Mouse (Mus musculus) CH12.LX (cell line): ENCODE measurements at regions not wholly inside any gene's neighbourhood (a gene's known extent, or its start where the extent isn't known, plus 50 kb on each side); places are given as distances from the start of the nearest gene placed in this dataset.

ENCODE experiments used
- DNase-seq: peaks from one replicate; pipeline ENCODE4 v3.0.0-alpha.2; 2013; ENCODE audit errors: extremely low read depth
- H3K27ac ChIP-seq: 2 replicates; pipeline ENCODE4 v1.5.1; 2012; ENCODE audit warnings: low read depth, mild to moderate bottlenecking, control low read depth, moderate library complexity; ENCODE audit not compliant: insufficient read depth
- H3K27me3 ChIP-seq: replicated peaks from 2 replicates; pipeline ENCODE3; 2012; ENCODE audit warnings: inconsistent platforms
- H3K36me3 ChIP-seq, 2 experiments: replicated peaks in 1 of 2; 2 replicates each; pipeline versions ENCODE3 to v1.6.1; 2012; ENCODE audit warnings: inconsistent platforms in 1 of 2, low read length in 1 of 2, mild to moderate bottlenecking in 1 of 2, mixed read lengths in 1 of 2, moderate library complexity in 1 of 2; ENCODE audit not compliant: control insufficient read depth in 1 of 2, insufficient read depth in 1 of 2
- H3K4me1 ChIP-seq, 2 experiments: 2 replicates each; pipeline ENCODE4 v1.6.1; 2012; ENCODE audit warnings: inconsistent platforms in 1 of 2, moderate library complexity in 1 of 2; ENCODE audit not compliant: insufficient read depth in 2 of 2, control insufficient read depth in 1 of 2
- H3K4me2 ChIP-seq: 2 replicates; pipeline ENCODE4 v1.6.1; 2012; ENCODE audit warnings: low read depth, mild to moderate bottlenecking, control low read depth; ENCODE audit not compliant: poor library complexity, insufficient read depth, severe bottlenecking
- H3K4me3 ChIP-seq, 3 experiments: fragments of 150-350 bp in 1 of 3; sonication (generic) in 1 of 3; replicated peaks in 1 of 3; 2 replicates each; pipeline versions ENCODE3 to v1.5.1; 2011 to 2012; ENCODE audit warnings: low read depth in 2 of 3, low read length in 2 of 3, mild to moderate bottlenecking in 2 of 3, moderate library complexity in 2 of 3, control low read depth in 1 of 3, improper control_type of control experiment in 1 of 3, inconsistent platforms in 1 of 3, mixed read lengths in 1 of 3; ENCODE audit not compliant: poor library complexity in 1 of 3
- H3K79me2 ChIP-seq: replicated peaks from 2 replicates; pipeline ENCODE4 v1.6.1; 2012; ENCODE audit warnings: mild to moderate bottlenecking, moderate library complexity; ENCODE audit not compliant: control insufficient read depth, poor library complexity, insufficient read depth, severe bottlenecking; ENCODE audit errors: extremely low read depth
- H3K9ac ChIP-seq: 2 replicates; pipeline ENCODE4 v1.6.1; 2012; ENCODE audit warnings: low read depth, mild to moderate bottlenecking, control low read depth, moderate library complexity; ENCODE audit not compliant: insufficient read depth
- H3K9me3 ChIP-seq: replicated peaks from 2 replicates; pipeline ENCODE3; 2012; ENCODE audit warnings: low read length, inconsistent platforms, mixed read lengths
- BHLHE40 ChIP-seq: IDR thresholded peaks from 2 replicates; pipeline ENCODE4 v1.6.1; 2011; ENCODE audit warnings: mild to moderate bottlenecking, low read depth, low read length, improper control_type of control experiment
- EP300 ChIP-seq: IDR thresholded peaks from 2 replicates; pipeline ENCODE4 v1.6.1; 2011; ENCODE audit warnings: low read length, improper control_type of control experiment
- ETS1 ChIP-seq: conservative IDR thresholded peaks from 2 replicates; pipeline ENCODE4 v1.6.1; 2012; ENCODE audit warnings: low read depth, mild to moderate bottlenecking, inconsistent platforms, low read length, improper control_type of control experiment, moderate library complexity
- GABPA ChIP-seq: IDR thresholded peaks from 2 replicates; pipeline ENCODE4 v1.6.1; 2012; ENCODE audit warnings: low read depth, low read length, improper control_type of control experiment, inconsistent platforms; ENCODE audit not compliant: insufficient replicate concordance
- HCFC1 ChIP-seq: IDR thresholded peaks from 2 replicates; pipeline ENCODE4 v1.6.1; 2012; ENCODE audit warnings: low read depth, mild to moderate bottlenecking, inconsistent platforms, low read length, improper control_type of control experiment
- IRF4 ChIP-seq: IDR thresholded peaks from 2 replicates; pipeline ENCODE4 v1.6.1; 2014; ENCODE audit warnings: low read depth, mild to moderate bottlenecking, inconsistent platforms, low read length, improper control_type of control experiment
- JUN ChIP-seq: IDR thresholded peaks from 2 replicates; pipeline ENCODE4 v1.6.1; 2011; ENCODE audit warnings: low read depth, mild to moderate bottlenecking, low read length, improper control_type of control experiment, moderate library complexity; ENCODE audit not compliant: insufficient read depth
- KAT2A ChIP-seq: IDR thresholded peaks from 2 replicates; pipeline ENCODE4 v1.6.1; 2012; ENCODE audit warnings: low read length, improper control_type of control experiment, inconsistent platforms; ENCODE audit not compliant: insufficient replicate concordance
- MAFK ChIP-seq: IDR thresholded peaks from 2 replicates; pipeline ENCODE4 v1.6.1; 2011; ENCODE audit warnings: low read length, improper control_type of control experiment; ENCODE audit not compliant: insufficient replicate concordance
- MAZ ChIP-seq: IDR thresholded peaks from 2 replicates; pipeline ENCODE4 v1.6.1; 2012; ENCODE audit warnings: low read depth, mild to moderate bottlenecking, inconsistent platforms, low read length, improper control_type of control experiment, moderate library complexity
- MXI1 ChIP-seq: IDR thresholded peaks from 2 replicates; pipeline ENCODE4 v1.6.1; 2011; ENCODE audit warnings: mild to moderate bottlenecking, low read depth, low read length, improper control_type of control experiment
- NRF1 ChIP-seq: IDR thresholded peaks from 2 replicates; pipeline ENCODE4 v1.6.1; 2014; ENCODE audit warnings: low read depth, mild to moderate bottlenecking, inconsistent platforms, low read length, improper control_type of control experiment, moderate library complexity
- PAX5 ChIP-seq: IDR thresholded peaks from 2 replicates; pipeline ENCODE4 v1.6.1; 2012; ENCODE audit warnings: low read length, inconsistent platforms, mixed read lengths
- POLR2A ChIP-seq: IDR thresholded peaks from 2 replicates; pipeline ENCODE4 v1.6.1; 2011; ENCODE audit warnings: low read depth, mild to moderate bottlenecking, improper control_type of control experiment, low read length
- POLR2AphosphoS2 ChIP-seq: IDR thresholded peaks from 2 replicates; pipeline ENCODE4 v1.6.1; 2011; ENCODE audit warnings: low read depth, low read length, improper control_type of control experiment
- RAD21 ChIP-seq: IDR thresholded peaks from 2 replicates; pipeline ENCODE4 v1.6.1; 2011; ENCODE audit warnings: low read depth, mild to moderate bottlenecking, low read length, improper control_type of control experiment, moderate library complexity
- RCOR1 ChIP-seq: conservative IDR thresholded peaks from 2 replicates; pipeline ENCODE4 v1.6.1; 2012; ENCODE audit warnings: low read depth, mild to moderate bottlenecking, inconsistent platforms, low read length, improper control_type of control experiment
- SMC3 ChIP-seq: IDR thresholded peaks from 2 replicates; pipeline ENCODE4 v1.6.1; 2011; ENCODE audit warnings: low read depth, low read length, improper control_type of control experiment
- TCF12 ChIP-seq: IDR thresholded peaks from 2 replicates; pipeline ENCODE4 v1.6.1; 2014; ENCODE audit warnings: low read depth, mild to moderate bottlenecking, inconsistent platforms, low read length, improper control_type of control experiment
- UBTF ChIP-seq: IDR thresholded peaks from 2 replicates; pipeline ENCODE4 v1.6.1; 2012; ENCODE audit warnings: low read depth, mild to moderate bottlenecking, inconsistent platforms, low read length, improper control_type of control experiment, moderate library complexity
- USF1 ChIP-seq: IDR thresholded peaks from 2 replicates; pipeline ENCODE4 v1.6.1; 2014; ENCODE audit warnings: low read depth, mild to moderate bottlenecking, inconsistent platforms, low read length, improper control_type of control experiment
- USF2 ChIP-seq: conservative IDR thresholded peaks from 2 replicates; pipeline ENCODE4 v1.6.1; 2011; ENCODE audit warnings: low read depth, low read length, improper control_type of control experiment
- ZC3H11A ChIP-seq: IDR thresholded peaks from 2 replicates; pipeline ENCODE4 v1.6.1; 2012; ENCODE audit warnings: low read depth, mild to moderate bottlenecking, inconsistent platforms, low read length, improper control_type of control experiment
- ZKSCAN1 ChIP-seq: IDR thresholded peaks from 2 replicates; pipeline ENCODE4 v1.6.1; 2012; ENCODE audit warnings: low read depth, inconsistent platforms, low read length, improper control_type of control experiment, borderline replicate concordance
- ZNF384 ChIP-seq: IDR thresholded peaks from 2 replicates; pipeline ENCODE4 v1.6.1; 2012; ENCODE audit warnings: low read depth, low read length, improper control_type of control experiment, inconsistent platforms
- dilution Hi-C: fragments of 300-500 bp; cut with MboI; formaldehyde crosslinking; loops from 2 replicates; pipeline ENCODE4 v1.14.3; 2020; ENCODE audit warnings: low sequenced_read_pairs; ENCODE audit not compliant: extremely low pct_unique_long_range_greater_than_20kb, extremely low pct_ligation_motif_present
- in situ Hi-C: fragments of 300-500 bp; cut with MboI; formaldehyde crosslinking; loops from 3 replicates; pipeline ENCODE4 v1.14.3; 2019; ENCODE audit warnings: low sequenced_read_pairs, low pct_ligation_motif_present, low pct_unique_long_range_greater_than_20kb, mixed read lengths

DNA sequence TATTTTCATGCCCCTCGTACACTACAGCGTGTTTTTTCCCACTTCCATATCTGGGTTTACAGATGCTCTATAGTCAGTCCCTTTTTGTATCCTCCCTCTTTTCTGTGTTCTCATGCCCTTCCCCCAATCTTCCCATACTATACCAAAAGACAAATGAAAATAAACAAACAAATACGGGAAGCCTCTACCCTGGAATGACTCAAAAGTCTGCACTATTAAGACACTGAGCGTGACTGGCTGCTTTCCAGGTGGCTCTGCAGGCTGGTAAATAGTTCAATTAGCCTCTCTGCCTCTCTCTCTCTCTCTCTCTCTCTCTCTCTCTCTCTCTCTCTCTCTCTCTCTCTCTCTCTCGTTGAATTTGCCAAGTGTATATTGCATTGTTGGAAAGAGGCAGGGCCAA, 464.5 kb upstream of the Pou3f3 start:
- Histone ChIP-seq H3K4me1 (no peaks in the 10 kb centered on the region), H3K9me3 (peaks cover 65% of the 10 kb centered on the region), H3K27me3 (no peaks in the 10 kb centered on the region), H3K27ac (no peak overlapping the region), H3K36me3 (no peaks in the 10 kb centered on the region), H3K9ac (no peak overlapping the region), H3K79me2 (no peaks in the 10 kb centered on the region), H3K4me3 (no peak overlapping the region), H3K4me2 (no peak overlapping the region)
- no peak for DNase-seq
- dilution Hi-C loops (no loop called here), in situ Hi-C loops (no loop called here)
- TF ChIP-seq BHLHE40 (no peak), JUN (no peak), USF2 (no peak), NRF1 (no peak), MAFK (no peak), ZKSCAN1 (no peak), ZNF384 (no peak), EP300 (no peak), SMC3 (no peak), MAZ (no peak), USF1 (no peak), PAX5 (no peak), KAT2A (no peak), MXI1 (no peak), POLR2AphosphoS2 (no peak), UBTF (no peak), TCF12 (no peak), RCOR1 (no peak)

DNA sequence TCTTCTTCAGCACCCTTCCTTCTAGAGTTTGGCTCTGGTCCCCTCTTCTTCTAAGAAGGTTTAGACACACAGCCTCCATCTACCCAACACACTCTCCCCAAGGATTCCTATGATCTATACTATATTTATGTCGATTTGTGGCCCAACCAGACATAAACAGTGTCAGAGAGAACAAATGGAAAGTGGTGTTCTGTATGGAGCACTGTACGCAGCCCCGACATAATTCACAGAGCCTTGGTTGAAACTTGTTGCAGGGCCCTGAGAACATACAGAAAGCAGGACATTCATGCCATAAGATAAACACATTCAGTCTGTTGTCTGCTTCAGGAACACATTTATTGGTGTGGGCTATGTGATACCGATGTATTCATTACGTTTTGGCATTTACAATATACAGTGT, 463.7 kb upstream of the Pou3f3 start:
- Histone ChIP-seq H3K27ac (no peak overlapping the region), H3K79me2 (no peaks in the 10 kb centered on the region), H3K36me3 (no peaks in the 10 kb centered on the region), H3K9ac (no peak overlapping the region), H3K4me1 (no peaks in the 10 kb centered on the region), H3K9me3 (peaks cover 68% of the 10 kb centered on the region), H3K27me3 (no peaks in the 10 kb centered on the region), H3K4me2 (no peak overlapping the region), H3K4me3 (no peak overlapping the region)
- dilution Hi-C loops = no loop called here
- in situ Hi-C loops = no loop called here
- TF ChIP-seq KAT2A (no peak), ETS1 (no peak), POLR2A (no peak), USF2 (no peak), RAD21 (no peak), HCFC1 (no peak), GABPA (no peak), ZC3H11A (no peak), IRF4 (no peak)
- no peak for DNase-seq
